Mouse (Mus musculus) layer of hippocampus, postnatal 14 days (tissue): ENCODE results near the gene Ddx5. TPM values are rescaled to one million over a fixed set of nuclear protein-coding genes. Genes with fewer than 3 reads are reported as not detected.
A peak's percentile ranks its signal among the peaks of the same experiment; 100 is the strongest.
"Not testable (repeated sequence)": the region's sequence is repeated elsewhere in the genome, so short reads cannot be mapped to it uniquely, and the experiment has no call there.

Experiments
- DNase-seq, 2 experiments: peaks; one replicate each; pipeline ENCODE4 v3.0.0; 2021 to 2022; ENCODE audit warnings: low spot score in 2 of 2, mixed read lengths in 1 of 2
- total RNA-seq, 2 experiments: library from RNA; stranded (reverse); gene quantifications; 2 replicates each; pipeline ENCODE4 v1.2.3; 2021

The Ddx5 gene
- total RNA-seq, 2 experiments from 2014 or later = 684 to 691 TPM

DNA sequence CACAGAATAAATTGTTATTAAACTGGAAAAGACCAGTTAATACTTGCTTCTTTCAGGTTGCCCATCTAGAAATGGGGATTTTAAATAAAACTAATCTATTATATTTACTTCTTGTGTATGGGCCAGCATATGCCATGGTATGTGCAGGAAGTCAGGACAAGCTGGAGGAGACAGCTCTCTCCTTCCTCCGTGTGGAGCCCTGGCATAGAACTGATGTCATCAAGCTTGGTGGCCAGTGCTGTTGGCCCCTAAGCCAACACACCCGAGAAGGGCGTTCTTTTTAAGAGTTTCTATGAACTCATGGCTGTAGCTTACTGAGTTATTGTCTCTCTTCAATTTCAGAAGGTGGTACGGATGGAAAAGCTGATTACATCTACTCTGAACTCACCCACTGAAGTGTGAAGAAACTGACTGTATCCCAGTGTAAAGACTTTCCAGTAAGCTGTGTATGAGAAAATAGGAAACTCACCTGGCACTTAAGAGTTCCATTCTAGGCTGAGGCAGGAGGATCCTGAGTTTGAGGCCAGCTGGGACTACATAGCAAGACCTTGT is 22.3 kb downstream of the Ddx5 start:
- DNase-seq = no peak

DNA sequence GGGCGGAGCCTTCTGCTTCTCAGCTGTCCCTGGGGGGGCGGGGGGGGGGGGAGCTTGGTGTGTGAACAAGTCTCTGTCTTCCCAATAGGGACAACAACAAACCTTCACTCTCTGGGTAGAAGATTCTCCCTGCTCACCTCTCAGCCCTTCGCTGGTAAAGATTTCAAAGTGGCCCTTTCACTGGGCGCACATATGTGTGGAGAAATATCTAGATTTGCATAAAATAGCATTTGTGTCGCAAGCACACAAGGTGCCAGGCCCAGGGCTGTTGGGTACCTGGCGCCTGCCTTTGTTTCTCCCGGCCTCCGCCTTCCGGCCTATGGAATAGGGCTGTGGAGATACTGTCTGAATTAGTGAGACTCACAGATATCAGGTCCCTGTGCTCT is 26.2 kb downstream of the Ddx5 start:
- no peak for DNase-seq

DNA sequence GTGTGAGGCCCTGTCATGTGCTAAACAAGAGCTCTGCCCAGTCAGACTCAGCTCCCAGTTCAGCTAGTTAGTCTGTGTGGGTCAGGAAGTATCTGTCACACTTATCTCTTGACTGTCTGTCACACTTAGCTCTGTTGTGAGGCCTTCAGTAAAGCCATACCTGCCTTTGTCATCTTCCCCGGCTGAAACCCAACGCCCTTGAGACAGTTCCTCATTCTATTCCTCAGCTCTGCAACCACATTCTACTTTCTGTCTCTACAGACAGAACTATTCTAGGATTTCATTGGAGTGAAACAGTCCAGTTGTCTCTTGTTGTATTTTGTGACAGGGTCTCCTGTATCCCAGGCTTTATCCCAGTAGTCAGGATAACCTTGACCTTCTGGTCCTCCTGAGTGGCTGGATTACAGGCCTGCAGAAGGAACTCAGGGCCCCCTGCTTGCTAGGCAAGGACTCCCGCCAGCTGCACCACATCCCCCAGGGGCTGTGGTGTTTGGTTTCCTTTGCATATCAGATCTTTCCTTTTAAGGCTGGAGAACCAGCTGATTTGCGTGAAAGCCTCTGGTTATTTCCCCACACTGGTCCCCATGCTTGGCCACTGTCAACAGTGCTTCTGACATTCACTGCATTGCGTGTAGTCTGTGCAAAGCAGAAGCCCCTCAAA is 26.7 kb downstream of the Ddx5 start:
- DNase-seq = no peak

DNA sequence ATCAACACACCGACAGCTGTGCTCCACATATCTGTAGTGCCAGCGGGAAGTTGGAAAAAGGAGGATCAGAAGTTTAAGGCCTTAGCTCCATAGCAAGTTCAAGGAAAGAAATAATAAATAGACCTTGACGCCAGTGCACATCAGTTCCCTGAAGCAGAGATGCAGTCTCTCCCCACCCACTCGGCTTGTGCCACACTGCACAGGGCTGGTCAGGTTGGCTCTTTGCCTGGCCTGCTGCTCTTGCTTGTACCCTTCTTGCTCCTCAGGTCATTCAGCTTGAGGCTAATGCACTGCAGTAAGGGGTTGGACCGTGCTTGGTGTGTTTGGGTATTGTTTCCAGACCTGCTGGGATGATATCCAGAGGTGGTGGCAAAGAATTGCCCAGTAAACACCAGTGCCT is 28.5 kb downstream of the Ddx5 start:
- no peak for DNase-seq

DNA sequence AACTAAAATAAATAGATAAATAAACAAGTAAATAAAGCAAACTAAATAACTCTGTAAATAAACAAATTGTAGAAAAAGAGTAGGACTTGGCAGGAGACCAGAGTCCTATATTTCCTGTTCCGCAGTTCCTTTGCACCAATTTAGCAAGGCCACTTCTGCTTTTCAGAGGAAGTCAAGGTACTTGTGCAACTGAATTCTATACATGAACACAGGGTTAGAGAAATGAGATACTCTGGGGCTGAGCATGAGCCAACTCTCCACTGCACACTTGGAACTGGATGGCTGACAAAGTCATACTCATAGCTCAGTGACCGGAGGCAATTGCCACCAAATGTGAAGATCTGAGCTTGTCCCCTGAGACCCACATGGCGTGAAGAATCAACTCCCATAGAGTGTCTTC is 30.0 kb downstream of the Ddx5 start:
- DNase-seq = no peak

DNA sequence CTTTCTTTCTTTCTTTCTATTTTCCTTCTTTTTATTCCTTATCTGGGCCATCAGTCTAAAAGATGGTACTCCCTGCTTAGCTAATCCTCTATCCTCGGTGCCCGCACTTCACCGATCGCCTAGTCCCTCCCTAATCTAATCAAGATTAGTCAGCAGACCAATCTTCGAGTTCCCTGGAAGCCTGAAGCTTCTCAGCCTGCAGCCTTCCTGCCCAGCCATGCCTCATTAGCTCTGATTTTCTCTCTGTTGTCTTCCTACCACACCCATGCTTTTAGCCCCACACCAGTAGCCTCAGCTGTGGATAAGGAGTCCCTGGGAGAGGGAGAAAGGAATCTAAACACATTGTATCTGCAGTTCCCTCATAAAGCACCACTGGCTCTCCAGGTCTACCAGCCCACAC is 33.4 kb downstream of the Ddx5 start:
- DNase-seq = no peak

DNA sequence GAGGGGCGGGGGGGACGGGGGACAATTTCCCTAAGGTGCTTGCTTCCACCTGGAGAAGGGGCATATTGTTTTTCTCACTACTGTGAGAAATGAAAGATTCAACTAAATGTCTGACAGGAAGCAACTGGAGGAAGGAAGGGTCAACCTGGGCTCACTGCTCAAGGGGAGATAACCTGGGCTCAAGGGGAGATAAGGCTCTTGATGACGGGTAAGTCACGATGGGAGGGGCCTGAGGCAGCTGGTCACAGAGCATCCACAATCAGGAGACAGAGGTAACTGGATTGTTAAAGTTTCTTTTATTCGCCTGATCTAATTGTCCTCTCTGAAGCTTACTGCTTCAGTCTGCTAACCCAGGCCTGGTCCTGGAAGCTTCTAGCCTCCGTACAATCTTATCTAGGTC is 35.7 kb downstream of the Ddx5 start:
- no peak for DNase-seq

DNA sequence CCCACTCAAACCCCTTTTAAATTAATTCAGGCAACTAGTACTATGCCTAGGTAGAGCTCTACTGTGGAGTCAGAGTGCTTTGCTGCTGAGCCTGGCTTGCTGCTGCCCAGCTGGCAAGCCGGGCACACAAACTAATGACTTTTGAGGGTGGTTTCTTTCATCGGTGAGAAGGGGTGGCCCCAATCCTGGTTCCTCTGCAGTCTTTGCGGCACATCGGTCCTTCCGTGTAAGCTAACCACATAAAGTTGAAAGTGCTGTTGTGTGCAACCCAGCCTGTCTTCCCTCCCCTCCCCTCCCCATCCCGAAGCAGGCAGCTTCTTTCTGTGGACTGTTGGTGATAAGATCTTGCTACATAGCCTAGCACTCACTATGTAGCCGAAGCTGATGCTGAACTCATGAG is 36.9 kb downstream of the Ddx5 start:
- no peak for DNase-seq

DNA sequence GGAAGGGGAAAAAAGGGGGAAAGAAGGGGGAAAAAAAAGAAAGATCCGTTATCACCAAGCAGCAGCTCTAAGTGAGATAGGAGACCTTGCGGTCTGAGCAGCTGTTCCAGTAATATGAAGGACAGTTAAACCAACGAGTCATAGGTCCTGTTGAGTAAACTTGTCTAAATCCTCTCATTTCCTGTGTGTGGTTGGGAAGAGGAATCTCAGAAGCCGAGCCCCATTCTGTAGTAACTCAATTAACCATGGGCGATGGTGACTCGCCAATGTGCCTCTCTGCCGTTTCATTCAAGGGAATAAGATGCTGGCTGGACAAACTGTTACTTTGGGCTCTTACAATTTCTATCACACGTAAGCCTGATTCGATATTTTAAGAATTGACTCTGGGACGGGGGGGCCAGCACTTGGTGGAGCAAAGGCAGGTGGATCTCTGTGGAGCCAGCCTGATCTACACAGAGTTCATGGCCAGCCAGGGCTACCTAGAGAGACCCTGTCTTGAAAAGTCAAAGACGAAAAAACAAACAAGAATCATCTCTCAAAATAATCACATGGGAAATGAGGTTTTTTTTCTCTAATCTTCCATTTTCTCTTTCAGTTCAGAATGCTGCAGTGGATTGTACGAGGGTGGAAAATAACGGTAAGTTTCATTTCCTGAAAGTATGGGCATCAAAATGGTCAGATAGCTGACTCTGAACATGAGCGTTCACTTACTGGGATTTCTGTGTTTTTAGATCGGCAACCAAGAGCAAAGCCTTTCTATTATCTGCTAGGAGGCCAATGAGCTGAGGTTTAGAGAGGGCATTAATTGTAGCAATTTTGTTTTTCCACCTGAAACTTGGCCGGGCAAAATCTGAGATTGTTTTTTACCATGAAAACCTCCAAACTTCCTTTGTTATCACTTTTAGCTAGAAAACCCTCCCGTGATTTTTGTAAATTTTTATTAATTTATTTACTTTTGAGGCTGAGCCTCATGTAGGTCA is 37.7 kb downstream of the Ddx5 start, which contains the start of gene Milr1:
Gene Milr1 (plus strand): TSS at position 188 of the 980 bp plus-strand sequence.
- no peak for DNase-seq

DNA sequence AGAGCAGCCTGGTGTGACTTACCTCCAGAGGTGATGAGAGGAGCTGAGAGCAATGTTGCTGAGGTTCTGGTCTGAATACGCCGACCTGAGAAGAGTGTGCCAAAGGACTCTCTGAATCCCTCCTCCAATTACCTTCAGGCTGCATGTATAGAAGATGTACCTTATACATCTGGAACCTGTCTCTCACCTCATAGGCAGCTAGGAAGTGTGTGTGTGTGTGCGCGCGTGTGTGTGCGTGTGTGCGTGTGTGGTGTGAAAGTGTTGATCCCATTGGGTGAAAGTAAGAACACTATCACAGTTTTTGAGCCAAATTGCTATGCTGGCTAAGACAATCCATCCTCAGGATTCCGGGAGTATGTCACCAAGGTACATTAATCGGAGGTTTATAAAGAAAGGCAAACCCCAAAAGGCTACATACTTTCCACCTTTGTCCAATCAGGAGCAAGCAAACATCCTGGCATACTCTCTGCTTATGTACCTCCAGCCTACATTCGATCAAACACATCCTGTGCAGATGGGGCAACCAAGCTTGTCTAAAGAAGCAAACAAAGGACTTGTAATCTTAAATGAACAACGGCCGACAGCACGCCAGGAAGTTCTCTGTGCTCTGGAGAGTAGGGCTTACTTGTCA is 38.7 kb downstream of the Ddx5 start, which contains the start of gene Pecam1:
Gene Pecam1 (minus strand): TSS at position 508 of the 631 bp plus-strand sequence.
- DNase-seq = no peak

DNA sequence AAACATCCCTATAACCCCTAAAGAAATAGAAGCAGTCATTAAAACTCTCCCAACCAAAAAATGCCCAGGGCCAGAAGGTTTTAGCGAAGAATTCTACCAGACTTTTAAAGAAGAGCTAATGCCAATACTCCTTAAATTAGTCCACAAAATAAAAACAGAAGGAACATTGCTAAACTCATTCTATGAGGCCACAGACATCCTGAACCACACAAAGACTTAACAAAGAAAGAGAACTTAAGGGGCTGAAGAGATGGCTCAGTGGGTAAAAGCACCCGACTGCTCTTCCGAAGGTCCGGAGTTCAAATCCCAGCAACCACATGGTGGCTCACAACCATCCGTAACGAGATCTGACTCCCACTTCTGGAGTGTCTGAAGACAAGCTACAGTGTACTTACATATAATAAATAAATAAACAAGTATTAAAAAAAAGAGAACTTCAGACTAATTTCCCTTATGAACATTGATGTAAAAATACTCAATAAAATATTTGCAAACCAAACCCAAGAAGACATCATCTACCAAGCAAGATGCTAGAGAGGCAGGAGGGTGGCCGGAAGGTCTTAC is 39.3 kb downstream of the Ddx5 start:
- DNase-seq = not testable (repeated sequence)

DNA sequence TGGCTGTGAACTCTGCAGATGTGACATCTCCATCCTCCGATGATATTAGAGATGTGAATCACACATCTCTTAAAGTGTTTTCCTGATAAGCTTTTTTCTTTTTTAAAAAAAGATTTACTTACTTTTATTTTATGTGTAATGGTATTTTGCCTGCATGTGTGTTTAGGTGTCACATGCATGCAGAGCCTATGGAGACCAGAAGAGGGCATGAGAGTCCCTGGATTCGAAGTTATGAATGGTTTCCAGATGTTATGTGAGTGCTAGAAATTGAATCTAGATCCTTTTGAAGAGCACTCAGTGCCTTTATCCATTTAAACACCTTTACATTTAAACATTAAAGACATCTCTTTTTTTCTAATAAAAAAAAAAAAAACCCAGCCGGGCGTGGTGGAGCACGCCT is 44.0 kb downstream of the Ddx5 start:
- no peak for DNase-seq

DNA sequence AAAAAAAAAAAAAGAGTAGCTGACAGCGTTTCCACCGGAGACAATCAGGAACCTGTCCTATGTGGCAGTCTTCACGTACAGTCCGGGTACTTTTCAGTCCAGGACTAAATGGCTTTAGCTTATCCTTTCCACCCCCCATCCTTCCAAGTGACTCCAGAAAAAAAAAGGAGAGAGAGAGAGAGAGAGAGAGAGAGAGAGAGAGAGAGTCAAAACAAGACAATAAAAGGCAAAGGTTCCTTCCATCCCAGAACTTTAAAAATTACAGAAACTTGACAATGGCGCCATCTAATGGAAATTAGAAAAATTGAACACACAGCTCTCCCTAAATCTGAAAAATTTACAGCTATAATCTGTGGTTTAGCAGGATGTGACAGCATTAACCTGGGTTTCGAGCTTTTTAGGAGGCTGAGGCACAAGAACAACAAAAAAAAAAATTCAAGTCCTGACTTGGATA is 46.6 kb downstream of the Ddx5 start:
- peak in 1 of 2 experiments; percentile 36 for DNase-seq

DNA sequence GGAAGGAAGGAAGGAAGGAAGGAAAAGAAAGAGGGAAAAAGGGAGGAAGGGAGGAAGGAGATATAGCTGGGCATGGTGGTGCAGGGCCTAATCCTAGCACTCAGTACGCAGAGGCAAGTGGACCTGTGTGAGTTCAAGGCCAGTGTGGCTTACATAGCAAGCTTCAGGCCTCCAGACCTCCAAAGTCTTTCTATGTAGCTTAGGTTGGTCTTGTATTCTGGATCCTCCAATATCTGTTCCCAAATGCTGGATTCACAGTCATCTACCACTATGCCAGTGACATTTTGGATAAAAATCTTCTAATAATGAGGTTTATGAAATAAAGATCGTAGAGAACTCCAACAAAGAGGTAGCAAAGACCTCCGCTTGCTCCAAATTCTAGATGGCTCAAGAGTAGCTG is 47.2 kb downstream of the Ddx5 start:
- DNase-seq = no peak

DNA sequence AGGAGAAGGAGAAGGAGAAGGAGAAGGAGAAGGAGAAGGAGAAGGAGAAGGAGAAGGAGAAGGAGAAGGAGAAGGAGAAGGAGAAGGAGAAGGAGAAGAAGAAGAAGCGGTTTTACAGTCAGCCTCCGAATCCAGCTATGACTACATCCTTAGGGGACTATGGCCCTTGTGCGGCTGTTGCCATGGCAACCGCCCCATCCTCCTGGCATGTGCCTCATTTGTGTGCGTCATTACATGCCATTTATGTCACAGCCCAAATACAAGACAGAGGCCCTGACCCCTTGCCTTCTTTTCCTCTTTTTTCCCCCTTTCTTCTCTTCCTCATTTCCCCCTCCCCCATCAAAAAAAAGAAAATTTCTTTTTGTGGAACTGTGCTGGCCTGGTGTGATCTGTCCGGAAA is 47.8 kb downstream of the Ddx5 start:
- DNase-seq = no peak

DNA sequence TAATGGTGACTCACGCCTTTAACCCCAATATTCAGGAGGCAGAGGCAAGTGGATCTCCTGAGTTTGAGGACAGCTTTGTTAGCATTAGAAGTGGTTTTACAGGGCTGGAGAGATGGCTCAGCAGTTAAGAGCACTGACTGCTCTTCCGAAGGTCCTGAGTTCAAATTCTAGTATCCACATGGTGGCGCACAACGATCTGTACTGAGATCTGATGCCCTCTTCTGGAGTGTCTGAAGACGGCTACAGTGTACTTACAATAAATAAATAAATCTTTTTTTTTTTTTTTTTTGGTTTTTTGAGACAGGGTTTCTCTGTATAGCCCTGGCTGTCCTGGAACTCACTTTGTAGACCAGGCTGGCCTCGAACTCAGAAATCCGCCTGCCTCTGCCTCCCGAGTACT is 48.3 kb downstream of the Ddx5 start:
- DNase-seq = not testable (repeated sequence)

DNA sequence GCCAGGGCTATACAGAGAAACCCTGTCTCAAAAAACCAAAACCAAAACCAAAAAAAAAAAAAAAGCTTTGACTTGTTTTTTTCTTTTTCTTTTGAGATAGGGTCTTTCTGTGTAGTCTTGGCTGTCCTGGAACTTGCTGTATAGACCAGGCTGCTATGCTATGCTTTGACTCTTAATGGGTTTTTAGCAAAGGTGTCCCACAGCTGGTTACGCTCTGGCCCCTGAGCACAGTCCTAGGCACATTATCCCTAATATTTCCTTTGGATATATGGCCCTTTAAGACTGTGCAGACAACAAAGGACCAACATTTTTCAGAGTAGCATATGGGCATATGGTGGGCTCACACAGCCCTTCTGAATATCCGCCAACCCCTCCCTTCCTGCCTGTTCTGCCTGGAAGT is 49.9 kb downstream of the Ddx5 start:
- no peak for DNase-seq

DNA sequence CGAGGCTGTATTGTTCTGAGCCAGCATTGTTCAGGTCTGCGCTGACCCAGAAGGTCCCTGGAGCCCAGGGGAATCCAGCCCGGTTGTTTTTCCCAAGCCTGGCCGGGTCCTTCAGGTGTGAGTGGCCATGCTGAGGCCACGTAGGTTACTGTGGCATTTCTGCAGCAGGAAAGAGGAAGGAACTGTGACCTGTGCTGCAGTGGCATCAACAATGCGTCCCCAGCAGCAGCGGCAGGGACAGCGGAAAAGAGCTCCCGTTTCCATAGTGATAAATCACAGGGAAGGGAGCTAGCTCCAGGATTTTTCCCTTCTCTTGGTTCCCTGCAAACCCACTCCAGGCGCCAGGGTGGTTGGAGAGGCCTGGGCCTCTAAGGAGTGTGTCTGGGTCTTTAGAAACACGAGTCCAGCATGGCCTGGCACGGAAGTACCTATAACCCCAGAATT is 51.8 kb downstream of the Ddx5 start:
- peak; percentile 31 to 48 for DNase-seq

DNA sequence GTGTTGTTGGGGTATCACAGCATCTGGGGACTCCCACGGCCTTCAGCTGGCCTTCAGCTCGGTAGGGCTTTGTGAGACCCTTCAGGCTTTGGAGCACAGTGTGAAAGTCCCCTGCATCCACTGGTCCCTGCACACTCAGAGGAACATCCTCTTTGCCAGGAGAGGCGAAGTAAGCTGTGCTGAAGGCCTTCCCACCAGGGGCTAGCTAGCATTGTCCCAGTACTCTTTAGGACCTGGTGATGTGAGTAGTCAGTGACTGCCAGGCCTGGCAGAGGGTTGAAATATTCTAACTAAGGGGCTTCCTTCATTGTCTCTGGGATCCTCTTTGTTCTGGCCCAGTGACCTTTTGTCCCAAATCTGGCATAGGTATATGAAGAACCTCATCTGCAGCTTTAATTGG is 52.4 kb downstream of the Ddx5 start:
- no peak for DNase-seq

DNA sequence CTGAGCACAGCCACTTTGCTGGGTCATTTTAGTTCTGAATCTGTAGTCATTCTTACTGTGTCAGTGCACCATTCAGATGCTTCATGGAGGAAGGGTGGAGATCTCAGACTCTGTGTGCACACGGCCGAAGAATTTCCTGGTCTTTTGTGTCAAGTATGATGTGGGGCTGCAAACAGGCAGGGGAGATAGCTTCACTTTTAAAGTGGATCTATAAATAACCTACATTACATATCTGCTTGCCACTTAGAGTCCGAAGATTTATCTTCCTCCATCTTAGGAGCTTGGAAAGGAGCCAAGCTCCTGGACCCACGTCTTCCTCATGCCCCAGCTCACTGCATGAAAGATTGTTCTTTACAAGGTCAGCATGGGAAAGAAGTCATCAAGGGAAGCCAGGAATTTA is 58.3 kb downstream of the Ddx5 start:
- no peak for DNase-seq
